Mouse (Mus musculus) kidney, postnatal 0 days (tissue): ENCODE measurements around the gene Cav1. TPM values are rescaled to one million over a fixed set of nuclear protein-coding genes. Genes with fewer than 3 reads are reported as not detected.
A peak's percentile ranks its signal among the peaks of the same experiment; 100 is the strongest.

ENCODE experiments used
- ATAC-seq: fragments of 200-750 bp; cut with Nextera tagmentation; replicated peaks from 2 replicates; pipeline ENCODE4 v1.8.0; 2017; ENCODE audit warnings: low read depth, moderate number of reproducible peaks, moderate TSS enrichment, moderate library complexity; ENCODE audit not compliant: low FRiP score
- DNase-seq: peaks from one replicate; pipeline ENCODE4 v3.0.0-alpha.2; 2016; ENCODE audit warnings: low spot score
- H3K27ac ChIP-seq: fragments of 300-500 bp; sonication (generic); 2 replicates; pipeline ENCODE4 v1.5.1; 2014; ENCODE audit warnings: mild to moderate bottlenecking
- H3K27me3 ChIP-seq: fragments of 300-500 bp; sonication (generic); 2 replicates; pipeline ENCODE4 v1.6.1; 2014; ENCODE audit warnings: low read length, mixed read lengths; ENCODE audit not compliant: insufficient read depth
- H3K36me3 ChIP-seq: fragments of 300-500 bp; sonication (generic); 2 replicates; pipeline ENCODE4 v1.6.1; 2014; ENCODE audit warnings: low read length, mixed read lengths; ENCODE audit not compliant: insufficient read depth
- H3K4me1 ChIP-seq: fragments of 300-500 bp; sonication (generic); replicated peaks from 2 replicates; pipeline ENCODE4 v1.6.1; 2014; ENCODE audit warnings: antibody characterized with exemption, low read length, mixed read lengths; ENCODE audit not compliant: insufficient read depth
- H3K4me2 ChIP-seq: fragments of 300-500 bp; sonication (generic); 2 replicates; pipeline ENCODE4 v1.6.1; 2014; ENCODE audit warnings: mild to moderate bottlenecking, low read length, moderate library complexity, mixed read lengths
- H3K4me3 ChIP-seq: fragments of 300-500 bp; sonication (generic); replicated peaks from 2 replicates; pipeline ENCODE4 v1.5.1; 2014; ENCODE audit warnings: low read depth, low read length
- H3K9ac ChIP-seq: fragments of 300-500 bp; sonication (generic); 2 replicates; pipeline ENCODE4 v1.6.1; 2014; ENCODE audit warnings: low read depth, low read length
- H3K9me3 ChIP-seq: fragments of 300-500 bp; sonication (generic); replicated peaks from 2 replicates; pipeline ENCODE4 v1.6.1; 2016; ENCODE audit warnings: low read length, inconsistent platforms, mixed read lengths
- CTCF ChIP-seq: IDR thresholded peaks from 2 replicates; pipeline ENCODE4 v1.5.1; 2016; ENCODE audit warnings: antibody characterized with exemption, low read depth, mild to moderate bottlenecking, moderate library complexity
- WGBS: fragments of 180-500 bp; shearing (Covaris S2); extraction: QIAGEN DNeasy Blood & Tissue Kit; methylation state at CpG from one replicate; pipeline ENCODE4 v1.1.7; 2014; 5-methylcytosine and 5-hydroxymethylcytosine counted together
- polyA plus RNA-seq: library from polyadenylated mRNA; unstranded; fragments of >200 nt; fragmentation: Nextera tagmentation; extraction: Ambion mirVana; gene quantifications from 2 replicates; pipeline ENCODE4 v1.2.1, GENCODE M21; 2015

Gene Cav1
- polyA plus RNA-seq, 1 experiment from 2014 or later, result 75.5 TPM

DNA sequence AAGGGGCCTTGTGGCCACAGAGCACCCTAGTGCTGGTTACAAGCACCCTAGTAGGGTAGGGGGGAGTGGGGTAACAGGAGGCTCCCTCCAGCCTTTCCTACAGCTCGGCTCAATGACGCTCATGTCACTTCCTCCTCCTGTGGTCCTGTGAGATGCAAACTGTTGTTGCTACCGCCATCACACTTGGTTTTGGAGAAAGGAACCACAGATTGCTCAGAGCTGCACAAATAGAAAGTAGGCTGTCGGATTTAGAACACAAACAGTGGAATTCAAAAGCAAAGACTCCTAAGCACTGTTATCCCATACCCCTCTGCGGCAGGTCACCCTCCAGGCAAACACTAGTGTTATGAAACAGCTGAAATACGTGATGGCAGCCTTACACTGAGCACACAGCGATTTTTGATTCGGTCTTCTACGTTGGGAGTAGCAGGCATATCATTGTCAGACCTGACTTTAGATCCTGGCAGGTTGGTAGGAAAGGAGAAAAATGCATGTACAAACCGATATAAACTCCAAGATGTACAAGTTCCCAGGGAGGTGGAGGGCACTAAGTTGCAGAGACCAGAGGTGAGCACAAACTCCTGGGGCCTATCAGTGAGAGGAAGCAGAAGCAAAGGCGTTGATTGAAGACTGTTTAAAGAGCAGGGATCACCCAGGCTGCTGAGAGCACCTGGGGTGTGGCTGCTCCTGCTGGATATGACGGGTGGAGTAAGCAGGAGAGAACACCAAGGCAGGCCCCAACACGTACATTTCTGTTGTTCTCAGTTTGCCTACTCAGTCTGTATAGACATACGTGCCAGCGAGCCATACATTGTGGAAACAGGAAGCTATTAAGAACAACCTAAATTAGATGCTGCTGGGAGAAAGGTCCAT, 10.4 kb downstream of the Cav1 start:
- H3K36me3 ChIP-seq, result no peaks in the 10 kb centered on the region
- DNase-seq, result no peak
- H3K4me2 ChIP-seq, result no peak overlapping the region
- 65% methylated on average over 15 of the region's 15 CpGs for WGBS
- H3K9ac ChIP-seq, result no peak overlapping the region
- no peaks in the 10 kb centered on the region for H3K9me3 ChIP-seq
- H3K27ac ChIP-seq, result no peak overlapping the region
- H3K27me3 ChIP-seq, result no peaks in the 10 kb centered on the region
- ATAC-seq, result no peak; the same call in 1 of the 2 replicates
- H3K4me3 ChIP-seq, result no peak overlapping the region
- H3K4me1 ChIP-seq, result no peaks in the 10 kb centered on the region
- TF ChIP-seq CTCF, result no peak

- no peak overlapping the region for H3K4me2 ChIP-seq
- DNase-seq (peak; percentile 35), ATAC-seq (no peak)
- TF ChIP-seq CTCF, result no peak
- WGBS, result 20% methylated on average over 1 of the region's 1 CpGs
- H3K27ac ChIP-seq, result no peak overlapping the region
- no peaks in the 10 kb centered on the region for H3K4me1 ChIP-seq
- H3K4me3 ChIP-seq, result no peak overlapping the region
- H3K9me3 ChIP-seq, result no peaks in the 10 kb centered on the region
- H3K9ac ChIP-seq, result no peak overlapping the region
- H3K36me3 ChIP-seq, result no peaks in the 10 kb centered on the region
- H3K27me3 ChIP-seq, result no peaks in the 10 kb centered on the region
These were observed 11.0 kb downstream of the Cav1 start for GRCm38 (mm10) chr6:17317167-17317524.

GRCm38 (mm10) chr6:17317944-17318343, 11.8 kb downstream of the Cav1 start:
- no peaks in the 10 kb centered on the region for H3K4me1 ChIP-seq
- no peak for ATAC-seq
- H3K9me3 ChIP-seq, result no peaks in the 10 kb centered on the region
- 40% methylated on average over 1 of the region's 1 CpGs for WGBS
- H3K36me3 ChIP-seq, result no peaks in the 10 kb centered on the region
- DNase-seq, result no peak
- no peak overlapping the region for H3K4me2 ChIP-seq
- TF ChIP-seq CTCF, result no peak
- H3K27me3 ChIP-seq, result no peaks in the 10 kb centered on the region
- H3K27ac ChIP-seq, result no peak overlapping the region
- H3K9ac ChIP-seq, result no peak overlapping the region
- no peak overlapping the region for H3K4me3 ChIP-seq

GRCm38 (mm10) chr6:17321976-17322375, 15.8 kb downstream of the Cav1 start:
- Histone ChIP-seq H3K27me3 (no peaks in the 10 kb centered on the region), H3K9me3 (no peaks in the 10 kb centered on the region), H3K27ac (no peak overlapping the region), H3K4me3 (no peak overlapping the region), H3K36me3 (no peaks in the 10 kb centered on the region), H3K9ac (no peak overlapping the region), H3K4me2 (no peak overlapping the region), H3K4me1 (no peaks in the 10 kb centered on the region)
- DNase-seq (no peak), ATAC-seq (no peak)
- 61% methylated on average over 6 of the region's 6 CpGs for WGBS
- no peak for TF ChIP-seq CTCF

DNA sequence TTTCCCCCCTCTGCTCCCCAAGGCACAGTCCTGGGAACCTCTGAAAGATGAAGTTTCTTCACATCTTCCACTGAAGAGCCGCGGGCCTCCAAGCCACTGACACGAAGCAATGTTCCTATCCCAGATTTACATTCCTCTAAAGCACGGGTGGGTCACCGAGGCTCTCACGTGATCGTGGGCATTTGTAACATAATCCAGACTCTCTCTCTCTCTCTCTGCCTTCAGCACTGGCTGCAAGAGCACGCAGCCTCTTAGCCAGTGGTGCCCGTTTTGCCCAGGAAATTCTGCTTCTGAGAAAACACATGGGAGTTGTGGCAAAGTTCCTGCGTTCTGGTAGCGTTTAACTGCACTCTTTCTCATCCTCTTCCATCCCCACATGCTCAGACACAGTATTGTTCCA, 21.1 kb downstream of the Cav1 start:
- peak overlapping the region; percentile 13 for H3K4me2 ChIP-seq
- 22% methylated on average over 11 of the region's 11 CpGs for WGBS

GRCm38 (mm10) chr6:17329801-17330200, 23.7 kb downstream of the Cav1 start:
- Histone ChIP-seq H3K4me2 (no peak overlapping the region), H3K9ac (no peak overlapping the region), H3K4me1 (no peaks in the 10 kb centered on the region), H3K4me3 (no peak overlapping the region), H3K27me3 (no peaks in the 10 kb centered on the region), H3K36me3 (no peaks in the 10 kb centered on the region), H3K27ac (no peak overlapping the region), H3K9me3 (no peaks in the 10 kb centered on the region)
- DNase-seq, result no peak
- no peak for ATAC-seq
- 59% methylated on average over 3 of the region's 3 CpGs for WGBS
- TF ChIP-seq CTCF, result no peak

More for the DNA sequence above, 21.1 kb downstream of the Cav1 start:
- ATAC-seq (no peak), DNase-seq (no peak)
- Histone ChIP-seq H3K9ac (no peak overlapping the region), H3K4me1 (no peaks in the 10 kb centered on the region), H3K4me3 (no peak overlapping the region), H3K27me3 (no peaks in the 10 kb centered on the region), H3K36me3 (no peaks in the 10 kb centered on the region), H3K27ac (no peak overlapping the region), H3K9me3 (no peaks in the 10 kb centered on the region)
- TF ChIP-seq CTCF, result no peak

DNA sequence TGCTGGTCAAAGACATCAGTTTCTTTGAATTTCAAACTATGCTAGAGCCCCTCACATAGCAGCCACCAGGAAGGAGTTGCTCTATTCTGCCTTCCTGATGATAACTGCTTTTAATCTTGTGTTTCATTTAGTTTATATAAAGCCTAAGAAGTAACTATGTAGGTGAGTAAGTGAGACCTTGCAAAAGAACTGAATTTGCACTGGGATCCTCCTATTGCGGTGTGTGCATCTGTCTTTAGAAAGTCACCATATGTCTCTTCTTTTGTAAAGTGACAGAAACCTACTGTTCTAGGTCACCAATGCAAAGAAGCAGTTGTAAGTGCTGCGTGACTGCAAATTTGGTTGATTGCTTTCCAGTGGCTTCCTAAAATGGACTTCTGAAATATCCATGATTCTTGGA, 31.6 kb downstream of the Cav1 start:
- no peak overlapping the region for H3K4me3 ChIP-seq
- no peak for ATAC-seq
- no peaks in the 10 kb centered on the region for H3K36me3 ChIP-seq
- H3K27ac ChIP-seq, result no peak overlapping the region
- H3K9me3 ChIP-seq, result no peaks in the 10 kb centered on the region
- TF ChIP-seq CTCF, result no peak
- WGBS, result 93% methylated on average over 2 of the region's 2 CpGs
- no peak overlapping the region for H3K4me2 ChIP-seq
- DNase-seq, result no peak
- H3K4me1 ChIP-seq, result no peaks in the 10 kb centered on the region
- H3K27me3 ChIP-seq, result no peaks in the 10 kb centered on the region
- H3K9ac ChIP-seq, result no peak overlapping the region
